Mouse (Mus musculus) midbrain, embryonic 15.5 days (tissue): ENCODE data around the gene Nrxn1. TPM values are rescaled to one million over a fixed set of nuclear protein-coding genes. Genes with fewer than 3 reads are reported as not detected.

ENCODE experiments used
- ATAC-seq: fragments of 200-750 bp; cut with Nextera tagmentation; replicated peaks from 2 replicates; pipeline ENCODE4 v1.8.0; 2017; ENCODE audit warnings: moderate TSS enrichment
- H3K27ac ChIP-seq: fragments of 300-500 bp; sonication (generic); 2 replicates; pipeline ENCODE4 v1.5.1; 2015; ENCODE audit warnings: mild to moderate bottlenecking, inconsistent platforms
- H3K27me3 ChIP-seq: fragments of 300-500 bp; sonication (generic); replicated peaks from 2 replicates; pipeline ENCODE4 v1.6.1; 2015; ENCODE audit warnings: inconsistent platforms
- H3K36me3 ChIP-seq: fragments of 300-500 bp; sonication (generic); replicated peaks from 2 replicates; pipeline ENCODE4 v1.6.1; 2015; ENCODE audit warnings: inconsistent platforms
- H3K4me1 ChIP-seq: fragments of 300-500 bp; sonication (generic); 2 replicates; pipeline ENCODE4 v1.6.1; 2015; ENCODE audit warnings: inconsistent platforms
- H3K4me2 ChIP-seq: fragments of 300-500 bp; sonication (generic); 2 replicates; pipeline ENCODE4 v1.6.1; 2015; ENCODE audit warnings: inconsistent platforms, mild to moderate bottlenecking, moderate library complexity
- H3K4me3 ChIP-seq: fragments of 300-500 bp; sonication (generic); 2 replicates; pipeline ENCODE4 v1.5.1; 2015; ENCODE audit warnings: mild to moderate bottlenecking, inconsistent platforms
- H3K9ac ChIP-seq: fragments of 300-500 bp; sonication (generic); 2 replicates; pipeline ENCODE4 v1.6.1; 2015; ENCODE audit warnings: mild to moderate bottlenecking, inconsistent platforms
- H3K9me3 ChIP-seq: fragments of 300-500 bp; sonication (generic); 2 replicates; pipeline ENCODE4 v1.6.1; 2016; ENCODE audit warnings: inconsistent platforms
- WGBS: fragments of 180-500 bp; shearing (Covaris S2); methylation state at CpG from one replicate; pipeline ENCODE4 v1.1.7; 2015; ENCODE audit warnings: mixed read lengths; 5-methylcytosine and 5-hydroxymethylcytosine counted together
- polyA plus RNA-seq: library from polyadenylated mRNA; unstranded; fragments of >200 nt; fragmentation: Nextera tagmentation; extraction: Ambion mirVana; gene quantifications from 2 replicates; pipeline ENCODE4 v1.2.1, GENCODE M21; 2015

Nrxn1 gene
- polyA plus RNA-seq, 1 experiment from 2014 or later = 210 TPM

- no peak for ATAC-seq
- H3K36me3 ChIP-seq = no peaks in the 10 kb centered on the region
- H3K9ac ChIP-seq = no peak overlapping the region
- 20% methylated on average over 5 of the region's 5 CpGs for WGBS
- no peaks in the 10 kb centered on the region for H3K9me3 ChIP-seq
- no peak overlapping the region for H3K4me3 ChIP-seq
- H3K27me3 ChIP-seq = no peaks in the 10 kb centered on the region
- 0 out of 2 replicates have a peak, but pooled peaks cover 3% of the 10 kb centered on the region for H3K4me1 ChIP-seq
- H3K4me2 ChIP-seq = no peak overlapping the region
- no peak overlapping the region for H3K27ac ChIP-seq
Observed at GRCm38 (mm10) chr17:91074780-91075179, 18.1 kb downstream of the Nrxn1 start.

- no peak overlapping the region for H3K9ac ChIP-seq
- H3K4me1 ChIP-seq = no peaks in the 10 kb centered on the region
- no peaks in the 10 kb centered on the region for H3K36me3 ChIP-seq
- 44% methylated on average over 7 of the region's 7 CpGs for WGBS
- ATAC-seq = no peak
- no peaks in the 10 kb centered on the region for H3K9me3 ChIP-seq
- H3K27me3 ChIP-seq = no peaks in the 10 kb centered on the region
- H3K4me2 ChIP-seq = no peak overlapping the region
- H3K27ac ChIP-seq = no peak overlapping the region
- no peak overlapping the region for H3K4me3 ChIP-seq
Observed at GRCm38 (mm10) chr17:91033466-91033865, 59.4 kb downstream of the Nrxn1 start.

GRCm38 (mm10) chr17:91025061-91025623 lies 67.7 kb downstream of the Nrxn1 start:
- no peak for ATAC-seq
- Histone ChIP-seq H3K4me3 (no peak overlapping the region), H3K4me1 (no peaks in the 10 kb centered on the region), H3K36me3 (no peaks in the 10 kb centered on the region), H3K9ac (no peak overlapping the region), H3K27me3 (no peaks in the 10 kb centered on the region), H3K4me2 (no peak overlapping the region), H3K27ac (no peak overlapping the region), H3K9me3 (no peaks in the 10 kb centered on the region)
- WGBS = 61% methylated on average over 2 of the region's 2 CpGs

- no peak overlapping the region for H3K27ac ChIP-seq
- H3K9me3 ChIP-seq = no peaks in the 10 kb centered on the region
- H3K4me3 ChIP-seq = no peak overlapping the region
- WGBS = 84% methylated on average over 5 of the region's 5 CpGs
- H3K27me3 ChIP-seq = no peaks in the 10 kb centered on the region
- no peak for ATAC-seq
- no peaks in the 10 kb centered on the region for H3K36me3 ChIP-seq
- no peak overlapping the region for H3K9ac ChIP-seq
- H3K4me2 ChIP-seq = no peak overlapping the region
- H3K4me1 ChIP-seq = no peaks in the 10 kb centered on the region
Observed at GRCm38 (mm10) chr17:91007385-91008089, 85.3 kb downstream of the Nrxn1 start.

- ATAC-seq = no peak
- H3K27me3 ChIP-seq = no peaks in the 10 kb centered on the region
- H3K27ac ChIP-seq = no peak overlapping the region
- H3K36me3 ChIP-seq = no peaks in the 10 kb centered on the region
- no peak overlapping the region for H3K9ac ChIP-seq
- H3K9me3 ChIP-seq = no peaks in the 10 kb centered on the region
- no peak overlapping the region for H3K4me2 ChIP-seq
- H3K4me1 ChIP-seq = 0 out of 2 replicates have a peak, but pooled peaks cover 2% of the 10 kb centered on the region
- H3K4me3 ChIP-seq = no peak overlapping the region
Observed at GRCm38 (mm10) chr17:91000389-91000788, 92.5 kb downstream of the Nrxn1 start.

- Histone ChIP-seq H3K27me3 (no peaks in the 10 kb centered on the region), H3K4me2 (no peak overlapping the region), H3K36me3 (no peaks in the 10 kb centered on the region), H3K9ac (no peak overlapping the region), H3K9me3 (no peaks in the 10 kb centered on the region), H3K4me1 (0 out of 2 replicates have a peak, but pooled peaks cover 3% of the 10 kb centered on the region), H3K4me3 (no peak overlapping the region), H3K27ac (no peak overlapping the region)
- 0 out of 2 replicates have a peak, but pooled peaks have one; percentile 21 for ATAC-seq
- WGBS = 55% methylated on average over 4 of the region's 4 CpGs
Observed at GRCm38 (mm10) chr17:90999667-91000154, 93.2 kb downstream of the Nrxn1 start.

- WGBS = 75% methylated on average over 1 of the region's 1 CpGs
Observed at GRCm38 (mm10) chr17:90997714-90998113, 95.2 kb downstream of the Nrxn1 start.

GRCm38 (mm10) chr17:90995436-90995835 lies 97.4 kb downstream of the Nrxn1 start:
- no peak overlapping the region for H3K4me2 ChIP-seq

More at GRCm38 (mm10) chr17:90997714-90998113, 95.2 kb downstream of the Nrxn1 start:
- no peak overlapping the region for H3K4me3 ChIP-seq
- H3K36me3 ChIP-seq = no peaks in the 10 kb centered on the region
- H3K9me3 ChIP-seq = no peaks in the 10 kb centered on the region
- H3K27me3 ChIP-seq = no peaks in the 10 kb centered on the region
- H3K27ac ChIP-seq = 0 out of 2 replicates have a peak overlapping the region, but pooled peaks have one; percentile 24
- no peak overlapping the region for H3K4me2 ChIP-seq
- ATAC-seq = no peak
- H3K4me1 ChIP-seq = 0 out of 2 replicates have a peak, but pooled peaks cover 3% of the 10 kb centered on the region
- no peak overlapping the region for H3K9ac ChIP-seq

GRCm38 (mm10) chr17:90994247-90994646 lies 98.6 kb downstream of the Nrxn1 start:
- Histone ChIP-seq H3K4me3 (no peak overlapping the region), H3K4me1 (0 out of 2 replicates have a peak, but pooled peaks cover 3% of the 10 kb centered on the region), H3K9ac (no peak overlapping the region), H3K4me2 (no peak overlapping the region), H3K36me3 (no peaks in the 10 kb centered on the region), H3K27ac (no peak overlapping the region), H3K9me3 (no peaks in the 10 kb centered on the region), H3K27me3 (no peaks in the 10 kb centered on the region)
- no peak for ATAC-seq
- 58% methylated on average over 1 of the region's 1 CpGs for WGBS

More at GRCm38 (mm10) chr17:90995436-90995835, 97.4 kb downstream of the Nrxn1 start:
- H3K27ac ChIP-seq = no peak overlapping the region
- 0 out of 2 replicates have a peak, but pooled peaks cover 3% of the 10 kb centered on the region for H3K4me1 ChIP-seq
- H3K4me3 ChIP-seq = no peak overlapping the region
- WGBS = 0% methylated on average over 1 of the region's 1 CpGs
- no peak overlapping the region for H3K9ac ChIP-seq
- ATAC-seq = no peak
- no peaks in the 10 kb centered on the region for H3K9me3 ChIP-seq
- no peaks in the 10 kb centered on the region for H3K27me3 ChIP-seq
- H3K36me3 ChIP-seq = no peaks in the 10 kb centered on the region

- 0 out of 2 replicates have a peak, but pooled peaks cover 3% of the 10 kb centered on the region for H3K4me1 ChIP-seq
- H3K36me3 ChIP-seq = no peaks in the 10 kb centered on the region
- WGBS = 77% methylated on average over 2 of the region's 2 CpGs
- no peaks in the 10 kb centered on the region for H3K9me3 ChIP-seq
- no peaks in the 10 kb centered on the region for H3K27me3 ChIP-seq
- no peak overlapping the region for H3K4me3 ChIP-seq
- H3K4me2 ChIP-seq = no peak overlapping the region
- ATAC-seq = no peak
- no peak overlapping the region for H3K9ac ChIP-seq
- H3K27ac ChIP-seq = no peak overlapping the region
Observed at GRCm38 (mm10) chr17:90990747-90991146, 102.1 kb downstream of the Nrxn1 start.

- ATAC-seq = no peak
- Histone ChIP-seq H3K9me3 (no peaks in the 10 kb centered on the region), H3K4me3 (no peak overlapping the region), H3K9ac (no peak overlapping the region), H3K27ac (no peak overlapping the region), H3K27me3 (no peaks in the 10 kb centered on the region), H3K4me1 (no peaks in the 10 kb centered on the region), H3K4me2 (no peak overlapping the region), H3K36me3 (no peaks in the 10 kb centered on the region)
- WGBS = 70% methylated on average over 4 of the region's 4 CpGs
Observed at GRCm38 (mm10) chr17:90962904-90963531, 129.9 kb downstream of the Nrxn1 start.

GRCm38 (mm10) chr17:90955221-90955620 lies 137.7 kb downstream of the Nrxn1 start:
- no peaks in the 10 kb centered on the region for H3K9me3 ChIP-seq
- no peak overlapping the region for H3K4me3 ChIP-seq
- H3K4me2 ChIP-seq = no peak overlapping the region
- 84% methylated on average over 2 of the region's 2 CpGs for WGBS
- no peaks in the 10 kb centered on the region for H3K27me3 ChIP-seq
- H3K9ac ChIP-seq = no peak overlapping the region
- no peak for ATAC-seq
- H3K36me3 ChIP-seq = no peaks in the 10 kb centered on the region
- no peaks in the 10 kb centered on the region for H3K4me1 ChIP-seq
- no peak overlapping the region for H3K27ac ChIP-seq
